Mouse (Mus musculus): ENCODE measurements around the gene 4833420G17Rik. TPM values are rescaled to one million over a fixed set of nuclear protein-coding genes. Genes with fewer than 3 reads are reported as not detected.

Gene 4833420G17Rik
- 10 to 100 TPM; 35.3 to 35.6 TPM for total RNA-seq (2023)

GRCm38 (mm10) chr13:119462596-119463560, at the start of gene 4833420G17Rik:
Gene 4833420G17Rik, plus strand, starts transcription at chr13:119462768.

GRCm38 (mm10) chr13:119487880-119488580, 25.5 kb downstream of the 4833420G17Rik start, which contains the start of the genes Tmem267 and 3110070M22Rik:
Gene Tmem267, plus strand, starts transcription at chr13:119488039.
Gene 3110070M22Rik, minus strand, starts transcription at chr13:119488383.

Other genes starting within 250 kb of the 4833420G17Rik start
- gene Paip1, start 34.2 kb upstream of the 4833420G17Rik start, total RNA-seq (2023) = 10 to 100 TPM; 40.9 to 41.9 TPM
- gene Tmem267, start 25.3 kb downstream of the 4833420G17Rik start, total RNA-seq (2023) = 1 to 10 TPM; 1.3 to 2.4 TPM
- 1 to 10 TPM in 1 of 2 experiments, under 1 TPM in 1; 0.73 to 1.1 TPM for gene 3110070M22Rik, start 25.6 kb downstream of the 4833420G17Rik start, total RNA-seq (2023)
- gene Ccl28, start 161.1 kb downstream of the 4833420G17Rik start, total RNA-seq (2023) = not detected
- 10 to 100 TPM; 18.7 to 21.5 TPM for gene Hmgcs1, start 227.6 kb downstream of the 4833420G17Rik start, total RNA-seq (2023)